Mouse (Mus musculus) ovary, postnatal 14 days (tissue): Measurements from ENCODE around the gene Luc7l2.

ENCODE experiments used
- DNase-seq: peaks from one replicate; pipeline ENCODE4 v3.0.0; 2022; ENCODE audit warnings: low spot score

Luc7l2 gene

GRCm38 (mm10) chr6:38576096-38576495, 25.0 kb downstream of the Luc7l2 start:
- no peak for DNase-seq

GRCm38 (mm10) chr6:38580112-38580857, 29.2 kb downstream of the Luc7l2 start:
- no peak for DNase-seq

GRCm38 (mm10) chr6:38581711-38582110, 30.6 kb downstream of the Luc7l2 start:
- no peak for DNase-seq

GRCm38 (mm10) chr6:38597481-38597880, 46.3 kb downstream of the Luc7l2 start:
- no peak for DNase-seq

- no peak for DNase-seq
Observed at GRCm38 (mm10) chr6:38609892-38610291, 58.8 kb downstream of the Luc7l2 start.

- DNase-seq = no peak
Observed at GRCm38 (mm10) chr6:38622406-38622805, 71.3 kb downstream of the Luc7l2 start.

GRCm38 (mm10) chr6:38623457-38623856, 72.3 kb downstream of the Luc7l2 start:
- DNase-seq = no peak

GRCm38 (mm10) chr6:38624439-38624838, 73.3 kb downstream of the Luc7l2 start:
- DNase-seq = no peak

- no peak for DNase-seq
Observed at GRCm38 (mm10) chr6:38626086-38626485, 75.0 kb downstream of the Luc7l2 start.

GRCm38 (mm10) chr6:38627081-38627480, 75.9 kb downstream of the Luc7l2 start:
- no peak for DNase-seq

GRCm38 (mm10) chr6:38627486-38627885, 76.4 kb downstream of the Luc7l2 start:
- no peak for DNase-seq

- no peak for DNase-seq
Observed at GRCm38 (mm10) chr6:38629556-38629955, 78.4 kb downstream of the Luc7l2 start.

- DNase-seq = no peak
Observed at GRCm38 (mm10) chr6:38632826-38633225, 81.7 kb downstream of the Luc7l2 start.

GRCm38 (mm10) chr6:38634461-38634860, 83.3 kb downstream of the Luc7l2 start:
- no peak for DNase-seq

- DNase-seq = peak; percentile 24
Observed at GRCm38 (mm10) chr6:38635941-38636851, 85.1 kb downstream of the Luc7l2 start.

GRCm38 (mm10) chr6:38636852-38637618, 85.9 kb downstream of the Luc7l2 start, which contains the start of gene Klrg2:
Gene Klrg2, minus strand, starts transcription at chr6:38637242.
- peak; percentile 37 for DNase-seq

GRCm38 (mm10) chr6:38640401-38640800, 89.3 kb downstream of the Luc7l2 start:
- no peak for DNase-seq

GRCm38 (mm10) chr6:38641228-38641627, 90.1 kb downstream of the Luc7l2 start:
- no peak for DNase-seq

GRCm38 (mm10) chr6:38641645-38642044, 90.5 kb downstream of the Luc7l2 start:
- no peak for DNase-seq

GRCm38 (mm10) chr6:38642593-38642992, 91.5 kb downstream of the Luc7l2 start:
- DNase-seq = no peak

GRCm38 (mm10) chr6:38643039-38643438, 91.9 kb downstream of the Luc7l2 start:
- no peak for DNase-seq

GRCm38 (mm10) chr6:38649545-38649944, 98.4 kb downstream of the Luc7l2 start:
- DNase-seq = no peak
